Mouse (Mus musculus): ENCODE measurements around the gene B4galnt3. TPM values are rescaled to one million over a fixed set of nuclear protein-coding genes. Genes with fewer than 3 reads are reported as not detected.

B4galnt3 gene
- total RNA-seq, 2 experiments from 2014 or later: 0.20 to 0.28 TPM

Other genes starting within 250 kb of the B4galnt3 start
- gene Ninj2, start 201.2 kb downstream of the B4galnt3 start, total RNA-seq (2021): not detected
- not detected for gene D330020A13Rik, start 195 bp downstream of the B4galnt3 start, total RNA-seq (2021)
- gene Kdm5a, start 69.6 kb upstream of the B4galnt3 start, total RNA-seq (2021): 10 to 100 TPM; 28.7 to 29.9 TPM
- gene Ccdc77, start 69.8 kb upstream of the B4galnt3 start, total RNA-seq (2021): 1 to 10 TPM; 3.9 to 5.0 TPM
- gene Il17ra, start 168.7 kb upstream of the B4galnt3 start, total RNA-seq (2021): 1 to 10 TPM; 2.3 to 3.0 TPM
- not detected for gene Tmem121b, start 199.2 kb upstream of the B4galnt3 start, total RNA-seq (2021)
- gene Hdhd5, start 236.8 kb upstream of the B4galnt3 start, total RNA-seq (2021): 10 to 100 TPM; 18.7 to 21.8 TPM